Mouse (Mus musculus) limb, embryonic 14.5 days (tissue): ENCODE results near the gene Dcun1d3. TPM values are rescaled to one million over a fixed set of nuclear protein-coding genes. Genes with fewer than 3 reads are reported as not detected.
A peak's percentile ranks its signal among the peaks of the same experiment; 100 is the strongest.

Experiments used
- ATAC-seq: fragments of 200-750 bp; cut with Nextera tagmentation; 2 replicates; pipeline ENCODE4 v1.8.0; 2017; ENCODE audit warnings: low read depth, moderate number of reproducible peaks, moderate TSS enrichment; ENCODE audit not compliant: low FRiP score
- DNase-seq: peaks from one replicate; pipeline ENCODE4 v3.0.0-alpha.2; 2015; ENCODE audit warnings: low spot score
- H3K27ac ChIP-seq: fragments of 300-500 bp; sonication (generic); replicated peaks from 2 replicates; pipeline ENCODE4 v1.5.1; 2014; ENCODE audit warnings: low read depth, mild to moderate bottlenecking, low read length, moderate library complexity, mixed read lengths
- H3K27me3 ChIP-seq: fragments of 300-500 bp; sonication (generic); 2 replicates; pipeline ENCODE4 v1.6.1; 2014; ENCODE audit warnings: low read length, mixed read lengths; ENCODE audit not compliant: control insufficient read depth, insufficient read depth
- H3K36me3 ChIP-seq: fragments of 300-500 bp; sonication (generic); 2 replicates; pipeline ENCODE4 v1.6.1; 2014; ENCODE audit warnings: mild to moderate bottlenecking, low read length, moderate library complexity, mixed read lengths; ENCODE audit not compliant: control insufficient read depth, insufficient read depth
- H3K4me1 ChIP-seq: fragments of 300-500 bp; sonication (generic); 2 replicates; pipeline ENCODE4 v1.6.1; 2014; ENCODE audit warnings: antibody characterized with exemption, low read length, mixed read lengths; ENCODE audit not compliant: control insufficient read depth, insufficient read depth
- H3K4me2 ChIP-seq: fragments of 300-500 bp; sonication (generic); replicated peaks from 2 replicates; pipeline ENCODE4 v1.6.1; 2014; ENCODE audit warnings: low read depth, mild to moderate bottlenecking, low read length, moderate library complexity; ENCODE audit not compliant: severe bottlenecking
- H3K4me3 ChIP-seq: fragments of 300-500 bp; sonication (generic); replicated peaks from 2 replicates; pipeline ENCODE4 v1.5.1; 2014; ENCODE audit warnings: low read length
- H3K9ac ChIP-seq: fragments of 300-500 bp; sonication (generic); 2 replicates; pipeline ENCODE4 v1.6.1; 2014; ENCODE audit warnings: mild to moderate bottlenecking, low read depth, low read length, moderate library complexity; ENCODE audit not compliant: severe bottlenecking
- H3K9me3 ChIP-seq: fragments of 300-500 bp; sonication (generic); 2 replicates; pipeline ENCODE4 v1.6.1; 2016; ENCODE audit warnings: low read length; ENCODE audit not compliant: control insufficient read depth
- POLR2A ChIP-seq: fragments of 200-500 bp; IDR thresholded peaks from 2 replicates; pipeline ENCODE4 v1.8.0; 2012; ENCODE audit warnings: inconsistent platforms, mild to moderate bottlenecking, moderate library complexity, borderline replicate concordance; ENCODE audit not compliant: insufficient read depth, insufficient read length; ENCODE audit errors: extremely low read depth
- WGBS: fragments of 180-500 bp; shearing (Covaris S2); extraction: QIAGEN DNeasy Blood & Tissue Kit; methylation state at CpG from one replicate; pipeline ENCODE4 v1.1.7; 2014; 5-methylcytosine and 5-hydroxymethylcytosine counted together
- polyA plus RNA-seq, 2 experiments: library from polyadenylated mRNA; depleted of rRNA in 1 of 2; stranded (reverse) in 1 of 2; unstranded in 1 of 2; fragments of >200 nt; fragmentation: Nextera tagmentation in 1 of 2; extraction: Ambion mirVana in 1 of 2; gene quantifications; 2 replicates each; pipeline versions ENCODE4 v1.2.1 to v1.2.3; 2012 to 2014

The Dcun1d3 gene
- polyA plus RNA-seq, 2 experiments, result 6.6 to 7.5 TPM

DNA sequence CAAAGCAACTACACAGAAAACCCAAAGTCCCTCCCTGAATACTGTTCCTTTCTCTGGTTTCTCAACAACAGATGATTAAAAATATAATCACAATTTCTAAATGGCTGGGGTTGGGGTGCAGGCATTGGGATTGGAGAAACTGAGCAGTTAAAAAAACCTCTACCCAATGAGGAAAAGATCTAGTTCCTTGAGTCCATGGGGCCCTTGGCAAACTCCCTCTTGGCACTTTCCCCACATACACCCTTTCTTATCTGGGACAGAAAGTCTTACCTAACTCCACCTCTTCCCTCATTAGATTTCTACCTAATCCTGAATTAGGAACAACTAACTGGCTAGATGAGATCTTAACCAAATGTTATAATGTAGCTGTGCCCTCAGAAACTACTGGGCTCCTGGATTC, 41.1 kb downstream of the Dcun1d3 start:
- no peak for ATAC-seq
- no peak for TF ChIP-seq POLR2A

DNA sequence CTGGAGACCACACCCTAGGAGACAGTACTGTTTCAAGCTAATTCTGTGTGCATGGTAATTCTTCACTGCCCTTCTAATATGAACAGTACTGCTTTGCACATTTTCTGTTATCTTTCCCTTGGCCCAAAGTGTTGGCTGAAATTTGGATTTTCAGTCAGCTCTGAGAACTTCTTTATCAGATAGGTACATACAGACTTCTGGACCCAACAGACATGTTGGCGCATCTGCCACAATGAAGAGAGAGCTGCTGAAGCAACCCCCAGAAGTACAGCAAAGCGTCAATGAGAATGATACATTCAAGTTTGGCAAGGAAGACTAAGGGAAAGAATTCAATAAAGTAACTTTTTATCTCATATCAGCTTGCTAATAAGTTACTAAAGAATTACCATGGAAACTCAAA, 41.7 kb downstream of the Dcun1d3 start:
- H3K4me3 ChIP-seq, result no peak overlapping the region
- no peak overlapping the region for H3K9ac ChIP-seq
- no peak for TF ChIP-seq POLR2A
- H3K4me1 ChIP-seq, result no peaks in the 10 kb centered on the region
- peaks cover 43% of the 10 kb centered on the region for H3K36me3 ChIP-seq
- 95% methylated on average over 2 of the region's 2 CpGs for WGBS
- ATAC-seq (no peak), DNase-seq (no peak)
- H3K27ac ChIP-seq, result no peak overlapping the region
- no peak overlapping the region for H3K4me2 ChIP-seq
- H3K9me3 ChIP-seq, result no peaks in the 10 kb centered on the region
- H3K27me3 ChIP-seq, result no peaks in the 10 kb centered on the region

More for the DNA sequence above, 41.1 kb downstream of the Dcun1d3 start:
- H3K4me1 ChIP-seq, result no peaks in the 10 kb centered on the region
- H3K27ac ChIP-seq, result no peak overlapping the region
- DNase-seq, result no peak
- peaks cover 47% of the 10 kb centered on the region for H3K36me3 ChIP-seq
- H3K9me3 ChIP-seq, result no peaks in the 10 kb centered on the region
- H3K4me2 ChIP-seq, result no peak overlapping the region
- no peaks in the 10 kb centered on the region for H3K27me3 ChIP-seq
- H3K4me3 ChIP-seq, result no peak overlapping the region
- no peak overlapping the region for H3K9ac ChIP-seq

DNA sequence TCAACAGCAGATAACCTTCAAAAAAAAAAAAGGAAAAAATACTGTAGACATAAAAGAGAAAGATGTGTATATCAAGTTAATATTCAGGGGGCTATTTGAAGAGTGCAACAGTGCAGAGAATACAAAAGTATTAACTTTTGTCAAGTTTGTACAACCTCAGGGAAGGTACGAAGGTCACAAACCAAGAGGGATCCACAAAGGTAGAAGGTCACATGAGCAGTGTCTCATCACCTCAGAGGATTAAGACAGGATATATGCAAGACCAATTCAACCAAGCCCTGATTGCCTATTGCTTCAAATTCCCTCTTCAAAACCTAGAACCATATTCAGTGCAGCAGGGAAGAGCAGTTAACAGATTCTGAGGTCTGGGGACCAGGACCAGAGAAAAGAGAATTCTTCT, 42.9 kb downstream of the Dcun1d3 start:
- DNase-seq (no peak), ATAC-seq (no peak)
- no peak for TF ChIP-seq POLR2A
- Histone ChIP-seq H3K4me2 (no peak overlapping the region), H3K4me3 (no peak overlapping the region), H3K27me3 (no peaks in the 10 kb centered on the region), H3K9me3 (no peaks in the 10 kb centered on the region), H3K36me3 (peaks cover 33% of the 10 kb centered on the region), H3K27ac (no peak overlapping the region), H3K4me1 (no peaks in the 10 kb centered on the region), H3K9ac (no peak overlapping the region)
- WGBS, result 88% methylated on average over 1 of the region's 1 CpGs

DNA sequence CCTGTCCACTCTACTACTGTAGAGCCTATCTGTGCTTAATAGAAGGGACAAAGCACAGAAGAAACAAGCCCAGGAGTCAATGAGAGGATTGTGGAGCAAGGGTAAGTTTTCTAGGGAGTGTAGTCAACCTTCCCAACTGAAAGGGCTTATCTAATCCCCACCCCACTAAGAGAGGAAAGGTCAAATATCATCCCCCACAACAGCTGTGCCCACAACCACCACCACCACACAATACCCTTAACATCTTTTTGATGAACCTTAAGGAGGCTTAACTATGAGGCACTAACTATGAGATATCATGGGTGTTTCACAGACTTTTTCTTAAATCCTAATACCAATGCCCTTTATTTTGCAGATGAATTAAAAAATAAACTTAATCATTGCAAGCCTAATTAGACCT, 43.6 kb downstream of the Dcun1d3 start:
- Histone ChIP-seq H3K36me3 (peaks cover 26% of the 10 kb centered on the region), H3K9me3 (no peaks in the 10 kb centered on the region)

DNA sequence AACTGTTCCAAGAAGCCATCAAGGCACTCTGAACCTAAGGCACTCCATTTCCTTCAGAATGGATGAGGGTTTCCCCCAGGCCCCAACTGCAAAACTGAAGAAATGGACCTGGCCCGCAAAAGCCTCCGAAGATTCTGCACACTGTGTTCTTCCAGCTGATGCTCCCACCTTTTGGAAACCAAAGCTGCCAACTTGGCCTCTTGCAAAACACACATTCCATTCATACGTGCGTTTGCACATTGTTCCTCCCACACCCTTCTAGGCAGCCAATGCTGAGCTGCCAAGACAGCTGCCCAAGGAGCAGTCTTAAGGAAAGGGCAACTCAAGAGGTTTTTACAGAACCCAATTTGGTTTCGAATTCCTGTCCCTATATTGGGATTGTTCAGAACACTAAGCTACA, 45.4 kb downstream of the Dcun1d3 start:
- no peak overlapping the region for H3K4me3 ChIP-seq
- WGBS, result 83% methylated on average over 5 of the region's 5 CpGs
- no peak for ATAC-seq
- no peak overlapping the region for H3K4me2 ChIP-seq
- H3K4me1 ChIP-seq, result no peaks in the 10 kb centered on the region
- no peak for DNase-seq
- H3K27me3 ChIP-seq, result no peaks in the 10 kb centered on the region
- peaks cover 13% of the 10 kb centered on the region for H3K36me3 ChIP-seq
- TF ChIP-seq POLR2A, result no peak
- no peaks in the 10 kb centered on the region for H3K9me3 ChIP-seq
- H3K27ac ChIP-seq, result no peak overlapping the region
- no peak overlapping the region for H3K9ac ChIP-seq

More for the DNA sequence above, 43.6 kb downstream of the Dcun1d3 start:
- H3K4me1 ChIP-seq, result no peaks in the 10 kb centered on the region
- no peak overlapping the region for H3K4me3 ChIP-seq
- no peaks in the 10 kb centered on the region for H3K27me3 ChIP-seq
- H3K4me2 ChIP-seq, result no peak overlapping the region
- no peak for TF ChIP-seq POLR2A
- DNase-seq, result no peak
- no peak; the same call in 1 of the 2 replicates for ATAC-seq
- no peak overlapping the region for H3K9ac ChIP-seq
- no peak overlapping the region for H3K27ac ChIP-seq

DNA sequence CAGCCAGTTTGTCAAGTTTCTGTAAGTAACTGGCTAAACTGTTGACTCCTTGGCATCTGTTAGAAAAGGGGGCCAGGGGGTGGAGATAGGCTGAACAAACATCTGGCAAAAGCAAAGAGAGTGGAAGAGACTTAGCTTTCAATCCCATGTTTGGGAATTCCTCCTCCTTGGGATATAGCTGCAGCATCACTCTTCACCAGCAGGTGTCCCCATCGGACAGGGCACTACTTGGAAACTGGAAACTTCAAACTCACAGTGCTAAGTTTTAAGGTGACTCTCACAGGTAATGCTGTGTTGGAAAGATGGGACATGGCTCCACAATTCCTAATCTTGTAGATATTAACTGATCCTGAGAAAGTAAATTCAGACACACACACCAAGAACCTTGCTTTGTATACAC, 47.0 kb downstream of the Dcun1d3 start:
- H3K9me3 ChIP-seq, result no peaks in the 10 kb centered on the region
- no peak overlapping the region for H3K4me3 ChIP-seq
- no peak for TF ChIP-seq POLR2A
- DNase-seq (peak; percentile 33), ATAC-seq (peak; percentile 39; the same call in 1 of the 2 replicates)
- 0% methylated on average over 1 of the region's 1 CpGs for WGBS
- H3K36me3 ChIP-seq, result peaks cover 18% of the 10 kb centered on the region
- H3K4me1 ChIP-seq, result no peaks in the 10 kb centered on the region
- no peaks in the 10 kb centered on the region for H3K27me3 ChIP-seq
- no peak overlapping the region for H3K9ac ChIP-seq
- no peak overlapping the region for H3K4me2 ChIP-seq
- no peak overlapping the region for H3K27ac ChIP-seq
